Mouse (Mus musculus): ENCODE measurements around the gene Arid1a. TPM values are rescaled to one million over a fixed set of nuclear protein-coding genes. Genes with fewer than 3 reads are reported as not detected.

Gene Arid1a
- polyA plus RNA-seq, 1 experiment, result 52.1 TPM

DNA sequence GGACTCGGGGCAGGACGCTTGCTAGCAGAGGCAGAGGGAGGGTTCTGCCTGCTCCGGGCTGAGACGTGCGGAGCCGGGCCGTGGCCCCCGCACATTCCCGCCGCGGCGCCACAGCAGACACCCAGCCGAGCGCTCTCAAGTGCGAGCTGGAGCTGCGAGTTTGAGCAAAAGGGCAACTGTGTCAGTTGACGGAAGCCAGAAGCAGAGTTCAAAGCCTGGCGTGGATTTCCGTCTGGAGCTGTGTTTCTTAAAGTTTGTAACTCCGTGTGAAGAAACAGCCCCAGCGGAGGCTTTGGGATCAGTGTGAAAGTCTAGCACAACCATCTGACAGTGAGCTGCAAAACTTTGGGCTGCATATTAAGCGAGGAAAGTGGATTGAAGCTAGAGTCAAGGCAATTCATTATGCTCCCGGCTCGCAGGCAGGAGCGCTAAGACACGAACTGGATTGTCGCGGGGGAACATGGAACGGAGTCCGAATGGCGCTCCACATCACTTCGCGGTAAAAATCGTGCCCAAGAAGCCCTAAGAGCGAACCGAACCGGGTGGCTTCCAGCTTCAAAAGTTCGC is 783 bp upstream of the Arid1a start:
- peak; percentile 74 for TF ChIP-seq POLR2A (IDR thresholded peaks at IDR 0.05; ENCODE audit: low read depth, low read length)
- no peak for TF ChIP-seq CTCF (IDR thresholded peaks at IDR 0.05; ENCODE audit: borderline replicate concordance, insufficient read depth, low read length)
- H3K4me1 ChIP-seq (ENCODE audit: control insufficient read depth, insufficient read depth, low read length), result peaks cover 8% of the 10 kb centered on the region
- H3K27ac ChIP-seq (ENCODE audit: insufficient read depth, low read length), result peak overlapping the region; percentile 96
- H3K4me3 ChIP-seq (ENCODE audit: insufficient read depth, low read length), result peak overlapping the region; percentile 46

DNA sequence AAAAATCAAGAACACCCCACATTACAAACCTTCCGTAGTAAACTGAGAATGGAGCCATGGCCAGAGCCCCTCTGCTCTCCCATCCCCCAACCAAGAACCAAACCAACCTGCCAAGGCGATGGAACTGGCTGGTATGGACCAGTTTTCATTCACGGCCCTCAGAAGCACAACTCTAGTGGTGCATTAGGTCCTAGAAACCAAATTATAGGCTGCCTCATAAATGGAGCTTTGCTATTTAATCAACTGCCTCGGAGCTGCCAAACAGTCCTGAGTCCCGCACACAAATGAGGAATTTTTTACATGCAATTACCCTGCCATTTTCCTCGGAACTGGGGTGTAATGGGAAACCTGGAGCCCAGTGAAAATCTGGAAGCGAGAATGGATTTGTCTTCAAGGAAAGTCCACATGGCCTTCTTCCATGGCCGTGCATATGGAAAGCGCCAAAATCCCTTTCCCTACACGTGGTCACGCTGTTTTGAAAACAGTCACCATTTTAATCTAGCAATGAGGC is 653 bp downstream of the Arid1a start:
- H3K4me1 ChIP-seq (ENCODE audit: control insufficient read depth, insufficient read depth, low read length), result peaks cover 8% of the 10 kb centered on the region
- H3K4me3 ChIP-seq (ENCODE audit: insufficient read depth, low read length), result peak overlapping the region; percentile 46
- H3K27ac ChIP-seq (ENCODE audit: insufficient read depth, low read length), result peak overlapping the region; percentile 96
- TF ChIP-seq CTCF (IDR thresholded peaks at IDR 0.05; ENCODE audit: borderline replicate concordance, insufficient read depth, low read length) (no peak), POLR2A (IDR thresholded peaks at IDR 0.05; ENCODE audit: low read depth, low read length) (no peak)

GRCm38 (mm10) chr4:133754871-133755765 is 1.5 kb downstream of the Arid1a start:
- Histone ChIP-seq H3K27ac (ENCODE audit: insufficient read depth, low read length) (peak overlapping the region; percentile 96), H3K4me1 (ENCODE audit: control insufficient read depth, insufficient read depth, low read length) (peaks cover 13% of the 10 kb centered on the region), H3K4me3 (ENCODE audit: insufficient read depth, low read length) (peak overlapping the region; percentile 45)
- TF ChIP-seq POLR2A (IDR thresholded peaks at IDR 0.05; ENCODE audit: low read depth, low read length), result no peak
- no peak for TF ChIP-seq CTCF (IDR thresholded peaks at IDR 0.05; ENCODE audit: borderline replicate concordance, insufficient read depth, low read length)

DNA sequence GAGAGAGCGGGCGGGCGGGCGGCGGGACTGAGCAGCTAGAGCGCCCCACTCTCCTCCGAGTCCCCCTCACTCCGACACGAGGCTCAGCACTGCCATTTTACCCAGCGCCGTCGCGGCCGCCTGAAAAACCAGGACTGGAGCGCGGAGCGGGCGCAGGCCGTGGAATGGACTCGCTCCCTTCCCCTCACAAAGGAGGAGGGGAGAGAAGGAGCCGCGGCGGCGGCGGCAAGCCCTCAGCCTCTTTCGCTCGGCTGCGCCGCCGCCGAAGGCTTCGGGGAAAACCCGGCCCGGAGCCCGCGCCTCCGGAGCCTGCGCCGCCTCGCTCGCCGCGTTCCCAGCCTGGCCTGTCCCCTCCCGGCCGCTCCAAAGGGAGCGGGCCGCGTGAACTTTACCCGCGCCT is 2.3 kb downstream of the Arid1a start:
- TF ChIP-seq CTCF (IDR thresholded peaks at IDR 0.05; ENCODE audit: borderline replicate concordance, insufficient read depth, low read length), result no peak
- peak; percentile 69 for TF ChIP-seq POLR2A (IDR thresholded peaks at IDR 0.05; ENCODE audit: low read depth, low read length)
- Histone ChIP-seq H3K4me1 (ENCODE audit: control insufficient read depth, insufficient read depth, low read length) (peaks cover 15% of the 10 kb centered on the region), H3K4me3 (ENCODE audit: insufficient read depth, low read length) (peak overlapping the region; percentile 45), H3K27ac (ENCODE audit: insufficient read depth, low read length) (peak overlapping the region; percentile 96)

GRCm38 (mm10) chr4:133753375-133754190 is 3.0 kb downstream of the Arid1a start:
- TF ChIP-seq CTCF (IDR thresholded peaks at IDR 0.05; ENCODE audit: borderline replicate concordance, insufficient read depth, low read length) (no peak), POLR2A (IDR thresholded peaks at IDR 0.05; ENCODE audit: low read depth, low read length) (peak; percentile 70)
- Histone ChIP-seq H3K4me3 (ENCODE audit: insufficient read depth, low read length) (peak overlapping the region; percentile 73), H3K27ac (ENCODE audit: insufficient read depth, low read length) (peak overlapping the region; percentile 96), H3K4me1 (ENCODE audit: control insufficient read depth, insufficient read depth, low read length) (peaks cover 15% of the 10 kb centered on the region)

GRCm38 (mm10) chr4:133752449-133753374 is 3.9 kb downstream of the Arid1a start:
- 0 out of 2 replicates have a peak, but pooled peaks have one; percentile 26 for TF ChIP-seq POLR2A (IDR thresholded peaks at IDR 0.05; ENCODE audit: low read depth, low read length)
- TF ChIP-seq CTCF (IDR thresholded peaks at IDR 0.05; ENCODE audit: borderline replicate concordance, insufficient read depth, low read length), result no peak
- Histone ChIP-seq H3K4me1 (ENCODE audit: control insufficient read depth, insufficient read depth, low read length) (peaks cover 15% of the 10 kb centered on the region), H3K4me3 (ENCODE audit: insufficient read depth, low read length) (peak overlapping the region; percentile 73), H3K27ac (ENCODE audit: insufficient read depth, low read length) (peak overlapping the region; percentile 71)

GRCm38 (mm10) chr4:133751521-133752448 is 4.8 kb downstream of the Arid1a start:
- TF ChIP-seq POLR2A (IDR thresholded peaks at IDR 0.05; ENCODE audit: low read depth, low read length) (peak; percentile 33; the same call in 1 of the 2 replicates), CTCF (IDR thresholded peaks at IDR 0.05; ENCODE audit: borderline replicate concordance, insufficient read depth, low read length) (no peak)
- peak overlapping the region; percentile 41; the same call in 1 of the 2 replicates for H3K27ac ChIP-seq (ENCODE audit: insufficient read depth, low read length)
- peaks cover 15% of the 10 kb centered on the region for H3K4me1 ChIP-seq (ENCODE audit: control insufficient read depth, insufficient read depth, low read length)
- H3K4me3 ChIP-seq (ENCODE audit: insufficient read depth, low read length), result peak overlapping the region; percentile 73

All from embryonic fibroblast, embryonic 13.5 days (primary cell).